Mouse (Mus musculus): ENCODE measurements around the gene Ctnnd2. TPM values are rescaled to one million over a fixed set of nuclear protein-coding genes. Genes with fewer than 3 reads are reported as not detected.

Gene Ctnnd2
- polyA plus RNA-seq, 1 experiment from 2014 or later = 46.6 TPM

DNA sequence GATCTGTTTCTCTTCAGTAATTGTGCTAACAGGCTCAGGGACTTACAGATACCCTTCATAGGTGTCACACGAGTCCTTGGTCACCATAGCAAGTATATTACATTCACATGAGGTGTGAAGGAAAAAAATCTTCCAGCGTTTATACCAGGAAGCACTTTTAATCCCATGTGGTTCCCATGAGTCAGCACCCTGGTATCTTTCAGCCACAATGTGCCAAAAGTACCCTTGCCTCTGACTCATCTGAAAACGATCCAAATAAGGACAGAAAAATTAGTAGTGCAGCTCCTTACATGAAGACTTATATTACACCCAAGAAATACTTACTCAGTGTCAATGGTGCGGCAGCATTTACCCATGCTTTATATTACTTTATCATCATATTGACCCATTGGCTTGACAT lies 104.3 kb downstream of the Ctnnd2 start:
- 84% methylated on average over 4 of the region's 4 CpGs for WGBS
- Histone ChIP-seq H3K27ac (ENCODE audit: low read depth, low read length) (no peak overlapping the region), H3K36me3 (ENCODE audit: control insufficient read depth, insufficient read depth, low read length) (no peaks in the 10 kb centered on the region), H3K4me3 (ENCODE audit: low read depth, low read length) (no peak overlapping the region), H3K4me2 (ENCODE audit: low read depth, low read length, severe bottlenecking) (no peak overlapping the region), H3K27me3 (ENCODE audit: control insufficient read depth, insufficient read depth, low read length) (no peaks in the 10 kb centered on the region), H3K9me3 (ENCODE audit: control insufficient read depth, low read length) (no peaks in the 10 kb centered on the region), H3K4me1 (replicated peaks; ENCODE audit: control insufficient read depth, insufficient read depth, low read length) (no peaks in the 10 kb centered on the region), H3K9ac (ENCODE audit: low read length) (no peak overlapping the region)
- ATAC-seq (replicated peaks; ENCODE audit: low FRiP score) (no peak), DNase-seq (ENCODE audit: low spot score) (no peak)

DNA sequence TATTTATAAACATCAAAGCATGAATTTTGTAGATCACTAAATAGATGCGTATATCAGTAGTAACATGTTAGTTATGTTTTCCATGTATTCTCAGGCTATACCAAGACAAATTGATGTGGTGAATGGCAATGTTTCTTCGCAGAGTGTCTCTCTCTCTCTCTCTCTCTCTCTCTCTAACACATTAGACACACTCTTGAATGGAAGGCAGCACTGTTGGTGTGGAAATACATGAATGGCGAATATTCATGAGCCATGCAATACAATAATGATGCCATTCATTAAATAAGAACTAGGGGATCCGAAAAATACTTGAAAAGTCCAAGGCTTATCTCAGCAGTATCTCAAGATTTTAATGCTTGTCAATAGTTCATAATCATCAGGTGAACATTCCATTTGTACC lies 106.2 kb downstream of the Ctnnd2 start:
- H3K4me1 ChIP-seq (replicated peaks; ENCODE audit: control insufficient read depth, insufficient read depth, low read length) = no peaks in the 10 kb centered on the region
- WGBS = 76% methylated on average over 4 of the region's 4 CpGs
- no peak overlapping the region for H3K27ac ChIP-seq (ENCODE audit: low read depth, low read length)
- H3K9ac ChIP-seq (ENCODE audit: low read length) = no peak overlapping the region
- H3K27me3 ChIP-seq (ENCODE audit: control insufficient read depth, insufficient read depth, low read length) = no peaks in the 10 kb centered on the region
- no peak for ATAC-seq (replicated peaks; ENCODE audit: low FRiP score)
- no peak overlapping the region for H3K4me2 ChIP-seq (ENCODE audit: low read depth, low read length, severe bottlenecking)
- H3K36me3 ChIP-seq (ENCODE audit: control insufficient read depth, insufficient read depth, low read length) = no peaks in the 10 kb centered on the region
- DNase-seq (ENCODE audit: low spot score) = no peak
- no peaks in the 10 kb centered on the region for H3K9me3 ChIP-seq (ENCODE audit: control insufficient read depth, low read length)
- no peak overlapping the region for H3K4me3 ChIP-seq (ENCODE audit: low read depth, low read length)

DNA sequence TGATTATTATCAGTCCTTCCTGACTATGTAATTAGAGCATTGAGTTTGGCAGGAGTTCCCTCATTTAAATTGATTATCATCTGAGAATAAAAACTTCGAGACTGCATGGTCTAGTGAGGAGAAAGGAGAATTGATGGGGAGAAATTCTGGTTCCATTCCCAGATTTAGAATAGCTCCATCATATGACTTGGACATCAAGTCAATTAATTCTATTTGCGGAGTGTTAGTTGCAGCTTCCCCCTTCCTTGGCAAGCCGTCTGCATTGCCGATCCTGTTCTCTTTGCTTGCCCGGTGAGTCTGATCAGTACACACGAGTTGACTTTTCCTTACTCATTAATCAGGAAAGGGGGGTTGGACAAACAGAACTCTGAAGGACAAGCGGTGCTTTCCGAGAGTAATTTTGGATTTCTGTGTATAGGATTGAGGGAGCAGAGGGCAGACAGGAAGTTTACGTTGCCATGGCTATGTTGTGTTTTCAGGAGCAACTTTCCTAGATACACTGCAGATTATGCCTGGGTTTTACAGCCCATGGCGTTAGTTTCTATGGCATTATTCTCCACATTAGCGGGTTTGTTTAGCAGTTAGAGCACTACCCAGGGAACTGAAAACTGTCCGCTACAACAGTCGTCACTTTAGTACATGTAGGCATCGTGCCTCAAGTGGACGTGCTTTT lies 113.3 kb downstream of the Ctnnd2 start:
- H3K27ac ChIP-seq (ENCODE audit: low read depth, low read length) = no peak overlapping the region
- no peaks in the 10 kb centered on the region for H3K9me3 ChIP-seq (ENCODE audit: control insufficient read depth, low read length)
- no peak for DNase-seq (ENCODE audit: low spot score)
- no peak for ATAC-seq (replicated peaks; ENCODE audit: low FRiP score)
- no peak overlapping the region for H3K9ac ChIP-seq (ENCODE audit: low read length)
- no peaks in the 10 kb centered on the region for H3K36me3 ChIP-seq (ENCODE audit: control insufficient read depth, insufficient read depth, low read length)
- H3K4me1 ChIP-seq (replicated peaks; ENCODE audit: control insufficient read depth, insufficient read depth, low read length) = no peaks in the 10 kb centered on the region
- 93% methylated on average over 15 of the region's 15 CpGs for WGBS
- no peaks in the 10 kb centered on the region for H3K27me3 ChIP-seq (ENCODE audit: control insufficient read depth, insufficient read depth, low read length)
- H3K4me3 ChIP-seq (ENCODE audit: low read depth, low read length) = no peak overlapping the region
- no peak overlapping the region for H3K4me2 ChIP-seq (ENCODE audit: low read depth, low read length, severe bottlenecking)

DNA sequence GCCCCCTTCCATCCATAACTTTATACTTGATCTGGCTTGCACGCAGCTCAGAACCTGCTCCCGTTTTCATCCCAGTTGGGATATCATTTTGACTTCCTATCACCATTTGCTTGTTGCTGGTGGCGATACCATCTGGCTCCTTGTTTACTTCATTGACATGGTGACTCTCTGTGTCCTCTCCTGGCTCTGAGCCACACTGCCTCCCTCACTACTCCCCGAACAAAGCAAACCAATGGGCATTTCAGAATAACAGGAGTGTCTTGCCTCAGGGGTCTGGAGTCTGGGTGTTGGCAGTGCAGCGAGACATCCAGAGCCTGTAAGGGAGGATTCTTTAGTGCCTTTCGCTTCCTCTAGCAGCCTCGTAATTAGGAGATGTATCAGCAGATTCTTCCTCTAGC lies 113.9 kb downstream of the Ctnnd2 start:
- H3K4me1 ChIP-seq (replicated peaks; ENCODE audit: control insufficient read depth, insufficient read depth, low read length) = no peaks in the 10 kb centered on the region
- H3K9ac ChIP-seq (ENCODE audit: low read length) = no peak overlapping the region
- no peaks in the 10 kb centered on the region for H3K9me3 ChIP-seq (ENCODE audit: control insufficient read depth, low read length)
- H3K27me3 ChIP-seq (ENCODE audit: control insufficient read depth, insufficient read depth, low read length) = no peaks in the 10 kb centered on the region
- H3K36me3 ChIP-seq (ENCODE audit: control insufficient read depth, insufficient read depth, low read length) = no peaks in the 10 kb centered on the region
- no peak overlapping the region for H3K4me3 ChIP-seq (ENCODE audit: low read depth, low read length)
- no peak overlapping the region for H3K4me2 ChIP-seq (ENCODE audit: low read depth, low read length, severe bottlenecking)
- ATAC-seq (replicated peaks; ENCODE audit: low FRiP score) (no peak), DNase-seq (ENCODE audit: low spot score) (no peak)
- H3K27ac ChIP-seq (ENCODE audit: low read depth, low read length) = no peak overlapping the region
- WGBS = 93% methylated on average over 7 of the region's 7 CpGs

DNA sequence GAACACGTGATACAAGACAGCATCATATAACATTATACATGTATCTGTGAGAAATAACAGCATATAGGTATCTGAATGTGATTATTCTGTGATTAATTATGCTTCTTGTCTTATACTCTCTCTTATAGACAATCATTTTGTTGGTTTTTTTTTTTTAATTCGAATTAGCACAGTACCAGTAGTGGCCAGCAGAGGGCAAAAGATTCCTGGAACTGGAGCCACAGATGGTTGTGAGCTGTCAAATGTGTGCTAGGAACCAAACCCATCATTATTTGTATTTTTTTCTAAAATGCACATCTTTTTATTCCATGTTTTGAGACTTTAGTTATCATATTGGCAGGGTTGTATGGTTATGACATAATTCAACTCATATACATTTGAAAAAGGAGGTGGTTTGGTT lies 130.4 kb downstream of the Ctnnd2 start:
- Histone ChIP-seq H3K4me2 (ENCODE audit: low read depth, low read length, severe bottlenecking) (no peak overlapping the region), H3K9ac (ENCODE audit: low read length) (no peak overlapping the region), H3K4me3 (ENCODE audit: low read depth, low read length) (no peak overlapping the region), H3K27me3 (ENCODE audit: control insufficient read depth, insufficient read depth, low read length) (no peaks in the 10 kb centered on the region), H3K9me3 (ENCODE audit: control insufficient read depth, low read length) (peaks cover 7% of the 10 kb centered on the region; the same call in 1 of the 2 replicates), H3K36me3 (ENCODE audit: control insufficient read depth, insufficient read depth, low read length) (no peaks in the 10 kb centered on the region), H3K27ac (ENCODE audit: low read depth, low read length) (no peak overlapping the region), H3K4me1 (replicated peaks; ENCODE audit: control insufficient read depth, insufficient read depth, low read length) (no peaks in the 10 kb centered on the region)
- DNase-seq (ENCODE audit: low spot score) (no peak), ATAC-seq (replicated peaks; ENCODE audit: low FRiP score) (no peak)
- WGBS = 70% methylated on average over 2 of the region's 2 CpGs

DNA sequence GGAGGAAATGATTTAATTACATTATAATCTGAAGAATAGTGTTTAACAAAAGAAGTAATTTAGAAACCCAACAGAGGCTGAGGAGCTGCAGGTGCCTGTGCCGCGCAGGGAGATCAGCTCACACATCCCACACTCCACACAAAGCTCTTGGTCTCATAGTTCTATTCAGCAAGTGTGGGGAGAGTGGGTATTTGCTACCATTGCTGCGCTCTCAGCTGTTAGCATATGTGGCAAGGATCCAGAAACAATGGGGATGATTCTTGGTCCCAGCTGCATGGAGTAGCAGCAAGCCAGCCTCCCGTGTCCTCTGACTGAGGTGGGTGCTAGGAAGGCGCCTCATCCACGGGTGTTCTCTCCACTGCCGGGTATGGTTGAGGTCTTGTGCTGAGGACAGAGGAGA lies 134.0 kb downstream of the Ctnnd2 start:
- ATAC-seq (replicated peaks; ENCODE audit: low FRiP score) (no peak), DNase-seq (ENCODE audit: low spot score) (no peak)
- no peak overlapping the region for H3K27ac ChIP-seq (ENCODE audit: low read depth, low read length)
- no peak overlapping the region for H3K9ac ChIP-seq (ENCODE audit: low read length)
- no peaks in the 10 kb centered on the region for H3K36me3 ChIP-seq (ENCODE audit: control insufficient read depth, insufficient read depth, low read length)
- WGBS = 90% methylated on average over 7 of the region's 7 CpGs
- no peaks in the 10 kb centered on the region for H3K27me3 ChIP-seq (ENCODE audit: control insufficient read depth, insufficient read depth, low read length)
- no peak overlapping the region for H3K4me2 ChIP-seq (ENCODE audit: low read depth, low read length, severe bottlenecking)
- no peak overlapping the region for H3K4me3 ChIP-seq (ENCODE audit: low read depth, low read length)
- no peaks in the 10 kb centered on the region for H3K4me1 ChIP-seq (replicated peaks; ENCODE audit: control insufficient read depth, insufficient read depth, low read length)
- no peaks in the 10 kb centered on the region for H3K9me3 ChIP-seq (ENCODE audit: control insufficient read depth, low read length)

DNA sequence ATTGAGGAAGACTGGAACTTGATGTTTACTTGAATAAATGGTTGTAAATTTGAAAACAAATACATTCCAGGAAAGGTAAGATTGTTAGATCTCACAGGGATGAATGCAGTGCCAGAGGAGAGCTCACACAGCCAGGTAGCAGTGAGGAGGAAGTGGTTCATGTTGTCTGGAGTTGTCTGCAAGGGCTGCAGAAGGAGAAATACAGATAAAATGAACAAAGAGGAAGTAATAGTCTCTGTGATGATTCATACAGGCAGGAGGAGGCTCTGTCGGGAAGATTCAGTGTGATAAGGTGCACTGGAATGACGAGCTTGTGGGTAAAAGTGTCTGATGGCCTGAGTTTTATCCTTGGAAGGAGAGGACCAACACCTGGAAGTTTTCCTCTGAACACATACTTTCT lies 150.2 kb downstream of the Ctnnd2 start:
- Histone ChIP-seq H3K36me3 (ENCODE audit: control insufficient read depth, insufficient read depth, low read length) (no peaks in the 10 kb centered on the region), H3K4me3 (ENCODE audit: low read depth, low read length) (no peak overlapping the region), H3K9ac (ENCODE audit: low read length) (no peak overlapping the region), H3K9me3 (ENCODE audit: control insufficient read depth, low read length) (no peaks in the 10 kb centered on the region), H3K4me2 (ENCODE audit: low read depth, low read length, severe bottlenecking) (no peak overlapping the region), H3K27me3 (ENCODE audit: control insufficient read depth, insufficient read depth, low read length) (no peaks in the 10 kb centered on the region), H3K27ac (ENCODE audit: low read depth, low read length) (no peak overlapping the region), H3K4me1 (replicated peaks; ENCODE audit: control insufficient read depth, insufficient read depth, low read length) (no peaks in the 10 kb centered on the region)
- no peak for ATAC-seq (replicated peaks; ENCODE audit: low FRiP score)
- WGBS = 85% methylated on average over 2 of the region's 2 CpGs
- no peak for DNase-seq (ENCODE audit: low spot score)

DNA sequence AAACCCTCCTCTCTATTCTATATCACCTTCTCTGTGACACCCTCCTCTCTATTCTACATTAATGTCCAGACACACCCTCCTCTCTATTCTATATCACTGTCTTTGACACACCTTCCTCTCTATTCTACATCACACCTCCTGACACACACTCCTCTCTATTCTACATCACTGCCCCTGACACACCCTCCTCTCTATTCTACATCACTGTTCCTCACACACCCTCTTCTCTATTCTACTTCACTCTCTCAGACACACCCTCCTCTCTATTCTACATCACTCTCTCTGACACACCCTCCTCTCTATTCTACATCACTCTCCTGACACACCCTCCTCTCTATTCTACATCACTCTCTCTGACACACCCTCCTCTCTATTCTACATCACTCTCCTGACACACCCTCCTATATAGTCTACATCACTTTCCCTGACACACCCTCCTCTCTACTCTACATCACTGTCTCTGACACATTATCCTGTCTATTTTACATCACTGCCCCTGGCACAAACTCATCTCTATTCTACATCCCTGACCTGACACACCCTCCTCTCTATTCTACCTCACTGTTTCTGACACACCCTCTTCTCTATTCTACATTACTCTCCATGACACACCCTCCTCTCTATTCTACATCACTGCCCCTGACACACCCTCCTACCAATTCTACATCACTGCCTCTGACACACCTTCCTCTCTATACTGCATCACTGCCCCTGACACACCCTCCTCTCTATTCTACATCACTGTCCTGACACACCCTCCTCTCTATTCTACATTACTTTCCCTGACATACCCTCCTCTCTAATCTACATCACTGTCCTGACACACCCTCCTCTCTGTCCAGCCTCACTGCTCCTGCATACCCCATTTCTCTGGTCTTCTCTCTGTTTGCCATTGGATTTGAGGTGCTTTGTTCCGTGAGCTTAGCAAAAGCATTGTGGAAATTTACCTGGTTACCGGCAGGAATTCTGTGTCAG lies 161.2 kb downstream of the Ctnnd2 start:
- DNase-seq (ENCODE audit: low spot score) (no peak), ATAC-seq (replicated peaks; ENCODE audit: low FRiP score) (no peak)
- Histone ChIP-seq H3K36me3 (ENCODE audit: control insufficient read depth, insufficient read depth, low read length) (no peaks in the 10 kb centered on the region), H3K27me3 (ENCODE audit: control insufficient read depth, insufficient read depth, low read length) (no peaks in the 10 kb centered on the region), H3K9ac (ENCODE audit: low read length) (no peak overlapping the region), H3K9me3 (ENCODE audit: control insufficient read depth, low read length) (no peaks in the 10 kb centered on the region), H3K27ac (ENCODE audit: low read depth, low read length) (no peak overlapping the region), H3K4me2 (ENCODE audit: low read depth, low read length, severe bottlenecking) (no peak overlapping the region), H3K4me1 (replicated peaks; ENCODE audit: control insufficient read depth, insufficient read depth, low read length) (no peaks in the 10 kb centered on the region), H3K4me3 (ENCODE audit: low read depth, low read length) (no peak overlapping the region)
- 76% methylated on average over 2 of the region's 2 CpGs for WGBS
